Mouse (Mus musculus) stomach, postnatal 0 days (tissue): Measurements from ENCODE around the gene Tns3. TPM values are rescaled to one million over a fixed set of nuclear protein-coding genes. Genes with fewer than 3 reads are reported as not detected.

Source experiments
- ATAC-seq: fragments of 200-750 bp; cut with Nextera tagmentation; 2 replicates; pipeline ENCODE4 v1.8.0; 2017; ENCODE audit not compliant: low FRiP score, low TSS enrichment
- DNase-seq: peaks from one replicate; pipeline ENCODE4 v3.0.0-alpha.2; 2016; ENCODE audit warnings: low spot score
- H3K27ac ChIP-seq: fragments of 300-500 bp; sonication (generic); replicated peaks from 2 replicates; pipeline ENCODE4 v1.5.1; 2014; ENCODE audit warnings: mild to moderate bottlenecking, control low read depth
- H3K27me3 ChIP-seq: fragments of 300-500 bp; sonication (generic); 2 replicates; pipeline ENCODE4 v1.6.1; 2014; ENCODE audit warnings: low read length; ENCODE audit not compliant: control insufficient read depth, insufficient read depth
- H3K36me3 ChIP-seq: fragments of 300-500 bp; sonication (generic); 2 replicates; pipeline ENCODE4 v1.6.1; 2014; ENCODE audit warnings: low read length, mixed read lengths; ENCODE audit not compliant: control insufficient read depth, insufficient read depth
- H3K4me1 ChIP-seq: fragments of 300-500 bp; sonication (generic); replicated peaks from 2 replicates; pipeline ENCODE4 v1.6.1; 2014; ENCODE audit warnings: antibody characterized with exemption; ENCODE audit not compliant: control insufficient read depth, insufficient read depth
- H3K4me2 ChIP-seq: fragments of 300-500 bp; sonication (generic); replicated peaks from 2 replicates; pipeline ENCODE4 v1.6.1; 2014; ENCODE audit warnings: low read depth, mild to moderate bottlenecking, control low read depth, moderate library complexity
- H3K4me3 ChIP-seq: fragments of 300-500 bp; sonication (generic); 2 replicates; pipeline ENCODE4 v1.5.1; 2014; ENCODE audit warnings: low read depth, low read length, control low read depth
- H3K9ac ChIP-seq: fragments of 300-500 bp; sonication (generic); 2 replicates; pipeline ENCODE4 v1.6.1; 2014; ENCODE audit warnings: mild to moderate bottlenecking, low read length, control low read depth, mixed read lengths
- H3K9me3 ChIP-seq: fragments of 300-500 bp; sonication (generic); 2 replicates; pipeline ENCODE4 v1.6.1; 2016; ENCODE audit warnings: low read length; ENCODE audit not compliant: control insufficient read depth
- CTCF ChIP-seq: IDR thresholded peaks from 2 replicates; pipeline ENCODE4 v1.5.1; 2016; ENCODE audit warnings: antibody characterized with exemption, low read depth, mild to moderate bottlenecking, moderate library complexity
- EP300 ChIP-seq: optimal IDR thresholded peaks from 2 replicates; pipeline ENCODE3; 2016; ENCODE audit warnings: antibody characterized with exemption
- WGBS: fragments of 180-500 bp; shearing (Covaris S2); extraction: QIAGEN DNeasy Blood & Tissue Kit; methylation state at CpG from one replicate; pipeline ENCODE4 v1.1.7; 2014; 5-methylcytosine and 5-hydroxymethylcytosine counted together
- polyA plus RNA-seq: library from polyadenylated mRNA; unstranded; fragments of >200 nt; fragmentation: Nextera tagmentation; extraction: Ambion mirVana; gene quantifications from 2 replicates; pipeline ENCODE4 v1.2.1, GENCODE M21; 2015

The Tns3 gene
- polyA plus RNA-seq, 1 experiment from 2014 or later = 10.4 TPM

GRCm38 (mm10) chr11:8463866-8464265, 200.5 kb downstream of the Tns3 start:
- H3K4me1 ChIP-seq = 0 out of 2 replicates have a peak, but pooled peaks cover 7% of the 10 kb centered on the region
- no peaks in the 10 kb centered on the region for H3K9me3 ChIP-seq
- H3K4me2 ChIP-seq = no peak overlapping the region
- no peak overlapping the region for H3K4me3 ChIP-seq
- no peak overlapping the region for H3K27ac ChIP-seq
- 45% methylated on average over 2 of the region's 2 CpGs for WGBS
- no peaks in the 10 kb centered on the region for H3K27me3 ChIP-seq
- ATAC-seq = peak; percentile 47
- DNase-seq = peak; percentile 40
- TF ChIP-seq EP300 (no peak), CTCF (no peak)
- H3K36me3 ChIP-seq = 0 out of 2 replicates have a peak, but pooled peaks cover 3% of the 10 kb centered on the region
- H3K9ac ChIP-seq = no peak overlapping the region

- Histone ChIP-seq H3K36me3 (peaks cover 6% of the 10 kb centered on the region; the same call in 1 of the 2 replicates), H3K27ac (no peak overlapping the region), H3K9me3 (no peaks in the 10 kb centered on the region), H3K27me3 (no peaks in the 10 kb centered on the region), H3K4me3 (no peak overlapping the region), H3K4me2 (no peak overlapping the region), H3K4me1 (0 out of 2 replicates have a peak, but pooled peaks cover 2% of the 10 kb centered on the region), H3K9ac (no peak overlapping the region)
- WGBS = 87% methylated on average over 3 of the region's 3 CpGs
- ATAC-seq = no peak
- TF ChIP-seq CTCF (no peak), EP300 (no peak)
- no peak for DNase-seq
Measured at GRCm38 (mm10) chr11:8462827-8463405, 201.4 kb downstream of the Tns3 start.

GRCm38 (mm10) chr11:8460835-8461234, 203.5 kb downstream of the Tns3 start:
- no peak overlapping the region for H3K4me3 ChIP-seq
- no peaks in the 10 kb centered on the region for H3K9me3 ChIP-seq
- WGBS = 73% methylated on average over 4 of the region's 4 CpGs
- no peak overlapping the region for H3K4me2 ChIP-seq
- DNase-seq = no peak
- no peak for ATAC-seq
- TF ChIP-seq EP300 = no peak
- H3K4me1 ChIP-seq = peaks cover 1% of the 10 kb centered on the region; the same call in 1 of the 2 replicates
- H3K36me3 ChIP-seq = peaks cover 8% of the 10 kb centered on the region; the same call in 1 of the 2 replicates
- no peak overlapping the region for H3K27ac ChIP-seq
- no peak overlapping the region for H3K9ac ChIP-seq
- H3K27me3 ChIP-seq = no peaks in the 10 kb centered on the region

- ATAC-seq (no peak), DNase-seq (no peak)
Measured at GRCm38 (mm10) chr11:8457951-8458350, 206.4 kb downstream of the Tns3 start.

GRCm38 (mm10) chr11:8456586-8457285, 207.6 kb downstream of the Tns3 start:
- DNase-seq (no peak), ATAC-seq (no peak)
- WGBS = 58% methylated on average over 9 of the region's 9 CpGs
- no peak for TF ChIP-seq EP300
- TF ChIP-seq CTCF = peak; percentile 18; the same call in 1 of the 2 replicates
- H3K4me1 ChIP-seq = peaks cover 2% of the 10 kb centered on the region; the same call in 1 of the 2 replicates
- no peak overlapping the region for H3K4me3 ChIP-seq
- H3K4me2 ChIP-seq = no peak overlapping the region
- H3K36me3 ChIP-seq = peaks cover 12% of the 10 kb centered on the region; the same call in 1 of the 2 replicates
- no peak overlapping the region for H3K9ac ChIP-seq
- no peaks in the 10 kb centered on the region for H3K27me3 ChIP-seq
- H3K9me3 ChIP-seq = no peaks in the 10 kb centered on the region
- no peak overlapping the region; the same call in 1 of the 2 replicates for H3K27ac ChIP-seq

More at GRCm38 (mm10) chr11:8457951-8458350, 206.4 kb downstream of the Tns3 start:
- H3K9ac ChIP-seq = no peak overlapping the region
- WGBS = 32% methylated on average over 5 of the region's 5 CpGs
- TF ChIP-seq EP300 = no peak
- TF ChIP-seq CTCF = no peak
- H3K27ac ChIP-seq = 0 out of 2 replicates have a peak overlapping the region, but pooled peaks have one; percentile 1
- H3K4me1 ChIP-seq = peaks cover 2% of the 10 kb centered on the region; the same call in 1 of the 2 replicates
- H3K27me3 ChIP-seq = no peaks in the 10 kb centered on the region
- no peaks in the 10 kb centered on the region for H3K9me3 ChIP-seq
- H3K36me3 ChIP-seq = peaks cover 9% of the 10 kb centered on the region; the same call in 1 of the 2 replicates
- no peak overlapping the region for H3K4me2 ChIP-seq
- no peak overlapping the region for H3K4me3 ChIP-seq

GRCm38 (mm10) chr11:8455650-8456049, 208.7 kb downstream of the Tns3 start:
- WGBS = 69% methylated on average over 6 of the region's 6 CpGs
- peaks cover 18% of the 10 kb centered on the region for H3K36me3 ChIP-seq
- no peak overlapping the region for H3K4me2 ChIP-seq
- no peak for DNase-seq
- TF ChIP-seq CTCF = no peak
- TF ChIP-seq EP300 = no peak
- H3K27ac ChIP-seq = no peak overlapping the region
- no peaks in the 10 kb centered on the region for H3K9me3 ChIP-seq
- H3K27me3 ChIP-seq = no peaks in the 10 kb centered on the region
- no peak overlapping the region for H3K4me3 ChIP-seq
- peaks cover 2% of the 10 kb centered on the region; the same call in 1 of the 2 replicates for H3K4me1 ChIP-seq
- H3K9ac ChIP-seq = no peak overlapping the region
- 0 out of 2 replicates have a peak, but pooled peaks have one; percentile 51 for ATAC-seq
